Mouse (Mus musculus) bone marrow, adult 2 months (tissue): ENCODE measurements around the gene Wnk4. TPM values are rescaled to one million over a fixed set of nuclear protein-coding genes. Genes with fewer than 3 reads are reported as not detected.

Experiments
- H3K27ac ChIP-seq: fragments of 200-500 bp; 2 replicates; pipeline ENCODE4 v1.5.1; 2012; ENCODE audit warnings: low read depth, mild to moderate bottlenecking, control low read depth, inconsistent platforms, low read length; ENCODE audit not compliant: control insufficient read depth, poor library complexity, insufficient read depth
- H3K4me1 ChIP-seq: fragments of 200-500 bp; 2 replicates; pipeline ENCODE4 v1.6.1; 2011; ENCODE audit warnings: low read length; ENCODE audit not compliant: control insufficient read depth, insufficient read depth
- H3K4me3 ChIP-seq: fragments of 200-500 bp; replicated peaks from 2 replicates; pipeline ENCODE3; 2011; ENCODE audit warnings: mild to moderate bottlenecking, low read depth, low read length, control low read depth; ENCODE audit not compliant: control insufficient read depth
- CTCF ChIP-seq: fragments of 200-500 bp; IDR thresholded peaks from 2 replicates; pipeline ENCODE4 v1.5.1; 2011; ENCODE audit warnings: low read length, control low read depth; ENCODE audit not compliant: control insufficient read depth, insufficient read depth
- POLR2A ChIP-seq: fragments of 200-500 bp; IDR thresholded peaks from 2 replicates; pipeline ENCODE4 v1.6.1; 2011; ENCODE audit warnings: low read depth, mild to moderate bottlenecking, control low read depth, low read length, borderline replicate concordance; ENCODE audit not compliant: control insufficient read depth
- WGBS: fragments of 180-500 bp; shearing (Covaris S2); methylation state at CpG from one replicate; pipeline ENCODE4 v1.1.7; 2018; 5-methylcytosine and 5-hydroxymethylcytosine counted together
- polyA plus RNA-seq: library from polyadenylated mRNA; stranded (reverse); fragments of >200 nt; gene quantifications from 2 replicates; pipeline ENCODE4 v1.2.4, GENCODE M21; 2011; ENCODE audit warnings: low replicate concordance; ENCODE audit not compliant: missing spikeins, insufficient read depth, insufficient read length

Wnk4 gene
- polyA plus RNA-seq, 1 experiment: 19.8 TPM

DNA sequence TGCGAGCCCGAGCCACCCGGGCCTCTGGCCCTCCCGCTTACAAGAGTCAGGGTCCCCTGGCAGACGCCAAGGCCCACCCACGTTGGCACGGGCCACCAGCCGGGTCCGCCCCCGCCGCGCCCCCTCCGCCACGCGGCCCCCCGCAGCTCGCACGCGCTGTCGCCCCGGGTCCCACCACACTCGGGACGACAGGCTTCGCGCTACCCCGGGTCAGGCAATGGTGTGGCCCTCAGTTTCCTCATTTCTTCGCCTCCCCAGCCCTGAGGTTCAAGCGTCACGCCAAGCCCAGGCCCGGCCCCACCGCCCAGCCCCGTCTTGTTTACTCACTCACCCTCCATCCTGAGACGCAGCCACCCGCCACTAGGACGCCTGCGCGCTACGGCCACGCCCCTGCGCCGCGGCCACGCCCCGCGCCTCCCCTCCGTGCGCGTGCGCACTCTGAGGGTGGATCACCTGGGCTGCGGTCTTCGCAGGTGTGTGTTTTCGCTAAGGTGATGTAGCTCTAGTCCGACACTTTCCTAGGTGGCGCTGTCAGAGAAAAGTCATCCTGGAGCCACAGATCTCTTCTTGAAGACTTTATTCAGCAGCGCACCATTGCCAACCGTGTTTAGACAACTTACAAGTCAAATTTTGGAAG is 34.2 kb upstream of the Wnk4 start, which contains the start of gene Ezh1:
Gene Ezh1, minus strand, starts transcription at position 399 of the 637 bp plus-strand sequence.
- 1% methylated on average over 55 of the region's 56 CpGs for WGBS

DNA sequence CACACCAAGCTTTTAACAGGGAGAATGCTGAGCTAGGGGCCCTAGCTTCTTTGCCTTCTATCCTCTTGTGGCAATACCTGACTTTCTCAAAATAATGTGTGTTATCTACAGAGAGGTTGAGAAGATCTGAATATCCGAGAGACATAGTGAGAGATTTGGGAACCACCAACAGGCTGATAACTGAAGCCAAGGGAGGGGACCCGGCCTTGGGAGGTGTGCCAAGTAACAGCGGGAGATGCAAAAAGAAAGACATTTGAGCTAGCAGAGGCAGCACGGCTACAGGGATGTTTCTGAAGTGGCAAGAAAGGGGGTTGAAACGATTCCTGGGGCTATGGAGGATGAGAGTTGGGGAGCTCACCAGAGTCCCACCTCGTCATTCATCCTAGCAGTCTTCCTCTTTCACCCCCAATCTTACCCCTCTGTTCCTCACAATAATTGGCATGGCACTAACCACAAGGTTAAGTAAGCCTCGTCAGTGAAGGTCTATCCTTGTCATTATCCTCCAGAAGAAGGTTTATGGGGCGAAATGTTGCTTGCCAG is 30.9 kb upstream of the Wnk4 start:
- Histone ChIP-seq H3K4me1 (peaks cover 2% of the 10 kb centered on the region), H3K4me3 (no peak overlapping the region), H3K27ac (no peak overlapping the region)
- TF ChIP-seq CTCF: no peak
- TF ChIP-seq POLR2A: no peak
- 38% methylated on average over 8 of the region's 8 CpGs for WGBS

More for the DNA sequence above, 34.2 kb upstream of the Wnk4 start, which contains the start of gene Ezh1:
- Histone ChIP-seq H3K4me1 (no peaks in the 10 kb centered on the region; the same call in 1 of the 2 replicates), H3K27ac (peak within 1 kb of the TSS; percentile 64), H3K4me3 (peak within 1 kb of the TSS; percentile 84)
- TF ChIP-seq CTCF: peak; percentile 32; the same call in 1 of the 2 replicates
- peak; percentile 89; the same call in 1 of the 2 replicates for TF ChIP-seq POLR2A

DNA sequence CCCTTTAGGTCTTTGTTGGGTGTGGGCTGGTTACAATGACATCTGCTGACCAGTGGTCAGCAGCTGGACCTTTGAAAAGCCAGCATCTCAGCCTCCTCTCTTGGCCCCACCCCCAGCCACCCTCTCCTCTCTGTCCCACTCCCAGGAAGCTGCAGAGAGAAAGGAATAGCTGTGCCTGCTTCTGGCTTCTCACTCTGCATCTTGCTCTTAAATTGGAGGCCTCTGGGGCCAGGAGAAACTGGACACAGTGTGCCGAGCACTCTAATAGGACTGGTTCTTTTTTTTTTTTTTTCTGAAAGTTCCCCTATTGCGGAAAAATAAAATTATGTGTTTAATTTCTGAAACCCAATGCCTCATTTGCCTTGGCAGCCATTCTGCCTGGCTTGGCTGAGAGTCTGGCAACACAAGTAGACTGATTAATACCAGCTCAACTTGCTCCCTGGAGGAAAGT is 30.3 kb upstream of the Wnk4 start:
- Histone ChIP-seq H3K4me1 (peaks cover 2% of the 10 kb centered on the region), H3K27ac (no peak overlapping the region), H3K4me3 (no peak overlapping the region)
- TF ChIP-seq POLR2A (no peak), CTCF (no peak)
- WGBS: 72% methylated on average over 2 of the region's 2 CpGs

DNA sequence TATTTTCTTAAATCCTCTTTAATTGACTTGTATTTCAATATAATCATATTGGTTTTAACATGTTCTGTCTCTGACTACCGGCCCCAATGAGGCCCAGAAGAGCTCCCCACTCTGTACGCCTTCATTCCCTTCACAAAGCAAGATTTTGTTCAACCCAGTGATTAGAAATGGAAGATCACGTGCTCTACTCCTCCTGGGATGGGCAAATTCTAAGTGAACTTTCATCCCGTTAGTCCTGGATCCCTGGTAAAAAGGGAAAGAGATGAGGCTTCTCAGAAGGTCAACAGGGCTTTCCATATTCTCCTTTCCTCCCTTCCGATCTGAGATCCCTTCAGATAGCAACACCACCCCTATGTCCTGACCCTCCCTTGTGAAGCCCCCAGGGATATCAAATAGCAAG is 29.8 kb upstream of the Wnk4 start:
- Histone ChIP-seq H3K4me3 (no peak overlapping the region), H3K27ac (no peak overlapping the region), H3K4me1 (peaks cover 2% of the 10 kb centered on the region; the same call in 1 of the 2 replicates)
- WGBS: 77% methylated on average over 5 of the region's 5 CpGs
- no peak for TF ChIP-seq POLR2A
- no peak for TF ChIP-seq CTCF

DNA sequence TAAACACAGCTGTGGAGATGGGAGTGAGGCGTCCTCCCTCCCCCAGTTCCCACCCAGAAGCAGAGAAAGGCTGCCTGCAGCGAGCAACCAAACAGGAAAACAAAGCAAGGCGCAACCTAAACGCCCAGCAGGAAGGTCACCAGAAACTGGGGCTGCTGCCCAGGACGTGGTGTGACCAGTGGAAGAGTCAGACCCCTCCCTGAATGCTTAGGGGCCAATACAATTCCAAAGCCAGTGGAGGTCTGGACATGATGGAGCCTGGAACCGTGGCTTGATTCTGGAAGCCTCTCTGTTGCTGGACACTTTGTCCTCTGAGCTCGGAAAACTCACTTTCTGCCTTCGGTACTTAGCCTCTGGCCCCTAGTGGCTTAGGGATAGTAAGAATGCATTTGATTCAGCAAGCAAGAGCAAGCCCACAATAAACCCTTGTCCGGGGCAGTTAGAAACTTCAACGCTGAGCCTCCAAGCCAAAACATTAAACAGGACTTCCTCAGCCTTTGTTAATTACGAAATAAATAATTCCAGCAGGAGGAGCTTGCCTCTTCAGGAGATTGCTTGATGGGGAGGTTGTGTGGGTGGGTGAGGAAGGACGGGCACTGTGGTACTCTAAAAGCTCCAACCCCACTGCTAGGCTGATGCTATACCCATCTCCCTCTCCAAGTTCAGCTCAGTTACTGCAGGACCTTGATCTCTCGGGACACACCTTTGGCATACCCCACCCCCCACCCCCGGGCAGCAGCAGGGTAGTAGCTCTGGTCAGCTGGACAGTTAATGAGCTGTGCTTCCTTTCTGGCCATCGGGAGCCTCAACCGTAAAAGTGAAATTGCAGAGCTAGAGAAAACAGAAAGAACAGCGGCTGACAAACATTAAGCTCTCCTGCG is 29.1 kb upstream of the Wnk4 start:
- peaks cover 2% of the 10 kb centered on the region; the same call in 1 of the 2 replicates for H3K4me1 ChIP-seq
- no peak overlapping the region for H3K27ac ChIP-seq
- TF ChIP-seq POLR2A (no peak), CTCF (no peak)
- 4% methylated on average over 18 of the region's 18 CpGs for WGBS
- peak overlapping the region; percentile 20 for H3K4me3 ChIP-seq

DNA sequence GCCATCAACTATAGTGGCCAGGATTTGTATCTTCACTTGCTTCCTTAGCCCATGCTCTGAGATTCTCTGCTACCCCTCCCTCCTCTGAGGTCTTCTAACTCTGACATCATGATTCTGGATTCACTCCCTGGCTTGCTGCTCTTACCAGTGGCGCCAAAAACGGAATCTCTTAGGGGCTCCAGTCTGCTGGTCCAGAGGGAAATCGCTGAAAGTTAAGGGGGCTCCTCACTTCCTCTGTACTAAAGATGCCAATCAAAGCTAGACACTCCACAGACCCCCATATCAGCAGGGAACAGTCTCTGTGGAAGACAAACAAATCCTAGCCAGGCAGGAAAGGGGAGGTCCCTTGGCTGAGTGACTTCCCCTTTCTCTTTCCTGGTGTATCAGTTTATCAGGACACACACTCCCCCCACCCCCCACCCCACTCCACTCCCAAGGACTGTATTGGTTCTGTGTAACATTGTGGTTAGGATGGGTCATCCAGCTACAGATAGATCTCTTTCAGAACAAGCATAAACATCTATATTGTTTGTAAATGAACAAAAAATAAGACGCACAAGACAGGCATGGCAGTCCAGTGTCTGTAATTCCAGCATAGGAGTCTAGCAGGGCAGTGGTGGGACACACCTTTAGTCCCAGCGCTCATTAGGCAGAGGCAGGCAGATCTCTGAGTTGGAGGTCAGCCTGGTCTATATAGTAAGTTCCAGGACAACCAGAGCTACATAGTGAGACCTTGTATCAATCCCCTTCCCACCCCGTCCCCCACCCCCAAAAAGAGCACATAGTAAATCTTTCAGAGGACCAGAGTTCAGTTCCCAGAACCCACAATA is 28.1 kb upstream of the Wnk4 start:
- H3K27ac ChIP-seq: no peak overlapping the region
- peaks cover 2% of the 10 kb centered on the region; the same call in 1 of the 2 replicates for H3K4me1 ChIP-seq
- no peak for TF ChIP-seq CTCF
- TF ChIP-seq POLR2A: no peak
- H3K4me3 ChIP-seq: no peak overlapping the region
- WGBS: 27% methylated on average over 6 of the region's 6 CpGs

DNA sequence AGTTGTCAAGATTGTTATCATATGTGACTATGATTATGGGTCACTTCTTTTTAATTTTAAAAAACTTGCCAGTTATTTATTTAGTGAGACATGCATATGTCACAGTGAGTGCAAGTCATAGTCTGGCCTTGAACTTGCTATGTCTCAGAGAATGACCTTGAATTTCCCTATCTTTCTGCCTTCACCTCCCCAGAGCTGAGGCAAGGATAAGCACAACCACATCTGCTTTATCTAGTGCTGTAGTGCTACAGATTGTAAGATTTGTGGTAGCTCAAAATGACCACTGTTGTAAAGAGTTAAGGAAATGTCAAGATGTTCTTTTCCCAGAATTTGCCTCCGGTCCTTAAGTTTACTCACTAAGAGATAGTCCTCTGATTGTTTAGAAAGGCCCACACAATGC is 27.1 kb upstream of the Wnk4 start:
- TF ChIP-seq POLR2A (no peak), CTCF (no peak)
- 82% methylated on average over 1 of the region's 1 CpGs for WGBS
- no peak overlapping the region for H3K27ac ChIP-seq
- peaks cover 2% of the 10 kb centered on the region; the same call in 1 of the 2 replicates for H3K4me1 ChIP-seq
- H3K4me3 ChIP-seq: no peak overlapping the region

DNA sequence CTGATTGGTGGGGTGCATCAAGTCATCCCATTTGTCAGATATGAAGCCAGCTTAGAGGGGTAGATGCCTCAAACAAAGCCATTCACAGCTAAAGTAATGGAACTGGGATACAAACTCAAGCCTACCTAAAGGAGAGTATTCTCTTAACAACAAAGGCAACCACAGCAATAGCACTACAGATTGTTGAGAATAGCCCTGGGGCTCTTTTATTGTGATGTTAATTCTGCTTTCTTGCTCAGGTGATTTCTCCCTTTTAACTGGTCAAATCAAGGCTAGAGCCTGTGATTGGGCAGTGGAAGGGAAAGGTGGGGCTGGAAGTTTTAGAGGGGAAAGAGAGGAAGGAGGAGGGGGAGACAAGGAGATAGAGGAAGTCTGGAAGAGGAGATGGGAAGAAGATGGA is 26.2 kb upstream of the Wnk4 start:
- TF ChIP-seq POLR2A (no peak), CTCF (no peak)
- H3K27ac ChIP-seq: no peak overlapping the region
- no peak overlapping the region for H3K4me3 ChIP-seq
- H3K4me1 ChIP-seq: peaks cover 2% of the 10 kb centered on the region; the same call in 1 of the 2 replicates
